Mouse (Mus musculus) MEL-GATA-1-ER (cell line): ENCODE data around the gene Dnm2.
"Not testable (repeated sequence)": the region's sequence is repeated elsewhere in the genome, so short reads cannot be mapped to it uniquely, and the experiment has no call there.

Experiments used
- DNase-seq: peaks from one replicate; pipeline ENCODE4 v3.0.0-alpha.2; 2012; ENCODE audit warnings: low read depth; ENCODE audit errors: extremely low read depth

Dnm2 gene

DNA sequence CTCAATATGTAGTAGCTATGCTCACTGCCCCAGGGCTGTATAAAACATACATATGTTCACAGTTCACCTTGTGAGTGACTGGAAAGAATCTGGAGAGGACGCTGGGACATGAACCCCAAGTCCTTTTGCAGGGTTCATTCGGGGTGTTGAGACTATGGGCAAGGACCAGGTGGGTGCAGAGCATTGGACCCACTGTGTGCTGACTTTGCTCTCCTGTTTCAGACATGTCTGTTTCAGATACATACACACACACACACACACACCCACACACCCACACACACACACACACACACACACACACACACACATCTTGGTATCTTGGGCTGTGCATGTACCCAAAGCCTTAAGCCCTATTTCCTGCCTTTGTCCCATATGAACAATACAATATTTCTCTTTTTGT is 117.3 kb downstream of the Dnm2 start:
- not testable (repeated sequence) for DNase-seq

DNA sequence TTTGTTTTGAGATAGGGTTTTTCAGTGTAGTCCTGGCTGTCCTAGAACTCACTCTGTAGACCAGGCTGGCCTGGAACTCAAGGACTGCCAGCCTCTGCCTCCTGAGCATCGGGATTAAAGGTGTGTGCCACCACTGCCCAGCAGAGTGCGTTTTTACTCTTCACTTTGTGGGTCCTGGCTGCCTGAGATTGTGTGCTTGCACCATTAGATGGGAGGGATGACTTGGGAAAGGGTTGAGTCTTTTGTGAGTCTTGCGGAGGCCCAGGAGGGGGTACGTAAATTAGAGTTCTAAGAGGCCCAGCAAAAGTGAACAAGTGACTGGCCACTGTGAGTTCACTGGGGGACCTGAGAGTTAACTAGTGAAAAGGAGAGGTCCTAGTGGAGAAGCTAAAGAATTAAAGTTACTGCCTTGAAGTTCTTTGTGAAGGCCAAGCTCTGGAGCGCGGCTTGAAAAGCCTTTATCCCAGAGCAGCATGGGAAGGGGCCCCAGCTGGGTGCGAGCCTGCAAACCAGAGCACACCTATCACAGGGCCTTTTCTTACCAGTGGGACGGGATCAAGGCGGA is 120.7 kb downstream of the Dnm2 start:
- no peak for DNase-seq

DNA sequence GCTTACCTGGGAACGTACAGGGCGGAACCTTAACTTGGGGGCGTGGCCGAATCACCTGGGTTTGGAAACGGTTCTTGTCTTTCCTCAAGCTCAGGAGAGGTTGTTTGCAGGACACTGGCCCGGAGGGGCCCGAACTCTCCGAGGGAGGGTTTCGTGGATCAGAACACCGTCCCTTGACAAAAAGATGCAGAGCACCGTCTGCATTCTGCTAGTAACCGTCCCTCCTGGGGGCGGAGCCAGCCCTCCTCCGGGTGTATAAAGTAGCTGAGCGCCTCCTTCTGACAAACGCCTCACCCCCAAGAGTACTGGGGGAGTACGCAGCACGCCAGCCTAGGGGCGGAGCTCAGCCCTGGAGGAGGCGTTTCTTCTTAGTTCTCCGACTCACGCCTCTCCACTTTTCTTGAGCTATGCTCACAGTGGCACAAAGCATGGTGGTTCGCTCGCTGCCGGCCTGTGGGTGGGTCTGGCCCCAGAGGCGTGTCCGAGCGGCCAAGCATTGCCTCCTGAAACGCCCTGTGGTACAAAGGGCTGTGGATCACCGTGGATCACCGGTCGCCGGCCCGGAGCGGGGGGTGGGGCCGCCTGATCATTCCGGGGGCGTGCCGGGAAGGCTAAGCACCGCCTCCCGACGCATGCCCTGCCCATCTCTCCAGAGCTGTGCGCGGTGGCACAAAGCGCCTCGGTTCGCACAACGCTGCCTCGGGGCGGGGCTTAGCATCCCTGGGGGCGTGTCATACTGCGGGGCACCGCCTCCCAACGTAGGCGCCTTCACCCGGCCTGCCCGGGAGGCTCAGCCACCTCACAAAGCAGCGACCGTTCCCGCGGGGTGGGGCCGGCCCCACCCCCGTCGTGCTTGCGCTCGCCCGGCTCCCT is 121.4 kb downstream of the Dnm2 start:
- peak; percentile 97 for DNase-seq

DNA sequence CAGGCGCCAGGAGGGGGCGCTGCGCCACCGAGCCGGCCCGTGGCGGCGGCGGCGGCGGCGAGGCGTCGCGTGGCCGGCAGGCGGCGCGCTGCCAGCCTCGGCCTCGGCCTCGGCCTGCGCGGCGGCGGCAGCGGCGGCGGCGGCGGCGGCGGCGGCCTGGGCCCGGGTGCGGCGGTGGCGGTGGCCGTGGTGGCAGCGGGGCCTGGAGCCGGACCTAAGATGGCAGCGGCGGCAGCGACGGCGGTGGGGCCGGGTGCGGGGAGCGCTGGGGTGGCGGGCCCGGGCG is 122.0 kb downstream of the Dnm2 start, which contains the start of gene Carm1:
Gene Carm1 (plus strand): TSS at position 106 of the 286 bp plus-strand sequence.
- DNase-seq, result no peak

DNA sequence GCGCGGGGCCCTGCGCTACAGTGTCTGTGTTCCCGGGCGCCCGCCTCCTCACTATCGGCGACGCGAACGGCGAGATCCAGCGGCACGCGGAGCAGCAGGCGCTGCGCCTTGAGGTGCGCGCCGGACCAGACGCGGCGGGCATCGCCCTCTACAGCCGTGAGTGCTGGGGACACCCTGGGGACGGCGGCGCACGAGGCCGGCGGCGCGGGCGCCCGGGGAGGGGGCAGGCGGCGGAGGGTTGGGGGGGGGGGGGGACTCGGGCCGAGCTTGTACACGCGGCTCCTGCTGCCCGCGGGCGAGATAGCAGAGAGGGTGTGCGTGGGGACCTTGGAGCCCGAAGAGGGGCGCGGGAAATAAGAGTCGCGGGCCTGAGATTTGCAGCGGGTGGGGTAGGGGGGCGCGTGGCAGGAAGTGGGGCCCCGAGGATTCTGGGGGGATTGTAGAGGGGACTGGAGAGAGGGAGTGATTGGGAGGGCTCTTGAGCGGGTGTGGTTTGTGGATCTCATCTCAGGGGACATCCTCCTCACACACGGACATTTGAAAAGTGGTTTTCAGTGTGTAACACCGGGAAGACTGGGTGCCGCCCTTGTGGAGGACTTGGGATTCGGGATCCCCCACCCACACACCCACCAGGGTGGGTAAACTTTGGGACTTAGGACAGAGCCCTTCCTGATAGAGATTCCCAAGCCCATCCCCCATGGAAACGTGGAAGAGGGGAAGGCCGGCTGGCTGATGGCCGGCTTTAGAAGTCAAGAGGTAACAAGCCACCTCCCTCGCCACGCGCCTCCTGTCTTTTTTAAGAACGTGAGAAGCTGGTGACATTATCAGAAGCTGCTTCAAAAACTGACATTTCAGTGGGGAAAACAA is 122.6 kb downstream of the Dnm2 start:
- DNase-seq, result no peak

DNA sequence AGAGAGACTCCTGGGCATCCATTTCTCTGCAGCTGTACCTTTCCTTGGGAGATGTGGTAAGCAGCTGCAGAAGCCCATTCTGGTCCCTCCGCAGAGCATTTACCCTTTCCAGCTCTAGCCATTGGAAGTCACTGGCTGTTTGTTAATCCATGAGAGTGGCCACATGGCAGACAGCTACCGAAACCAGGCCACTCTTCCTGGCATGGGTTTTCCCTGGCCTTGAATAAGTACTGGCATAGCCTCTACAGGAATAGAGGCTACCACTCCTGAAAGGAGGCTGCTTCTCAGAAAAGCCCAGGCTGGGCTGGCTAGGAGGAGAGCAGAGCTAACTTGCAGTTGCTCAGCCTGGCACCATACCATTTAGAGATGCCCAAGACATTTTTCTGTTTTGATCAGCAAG is 126.3 kb downstream of the Dnm2 start:
- no peak for DNase-seq

DNA sequence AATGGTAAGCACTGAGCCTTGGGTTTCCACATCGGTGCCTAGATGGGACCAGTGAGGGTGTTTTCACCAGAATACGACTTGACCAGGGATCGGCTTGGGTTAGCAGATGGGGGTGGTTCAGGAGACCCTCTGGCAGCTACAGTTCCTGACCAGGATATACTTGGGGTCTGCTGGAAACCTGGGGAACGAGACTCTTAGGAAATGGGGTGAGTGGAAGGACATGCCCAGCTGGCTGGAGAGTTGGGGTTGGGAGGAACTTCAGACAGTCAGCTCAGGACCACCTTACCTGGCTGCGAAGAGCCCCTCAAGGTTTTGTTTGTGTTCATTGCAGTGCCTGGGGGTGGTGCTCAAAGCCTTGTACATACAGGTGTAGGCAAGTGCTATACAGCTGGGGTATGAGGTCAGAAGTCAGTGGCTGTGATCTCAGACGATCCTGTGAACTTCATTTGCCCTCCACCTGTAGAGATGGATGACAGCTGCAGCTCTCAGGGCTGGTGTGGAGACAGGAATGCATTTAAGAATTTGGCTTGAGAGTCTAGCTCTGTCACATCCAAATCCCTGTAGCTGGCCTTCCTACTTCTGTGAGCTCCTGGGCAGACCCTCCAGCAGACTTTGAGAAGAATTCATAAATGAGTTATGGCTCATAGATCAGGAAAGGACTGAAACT is 129.0 kb downstream of the Dnm2 start:
- DNase-seq, result no peak

DNA sequence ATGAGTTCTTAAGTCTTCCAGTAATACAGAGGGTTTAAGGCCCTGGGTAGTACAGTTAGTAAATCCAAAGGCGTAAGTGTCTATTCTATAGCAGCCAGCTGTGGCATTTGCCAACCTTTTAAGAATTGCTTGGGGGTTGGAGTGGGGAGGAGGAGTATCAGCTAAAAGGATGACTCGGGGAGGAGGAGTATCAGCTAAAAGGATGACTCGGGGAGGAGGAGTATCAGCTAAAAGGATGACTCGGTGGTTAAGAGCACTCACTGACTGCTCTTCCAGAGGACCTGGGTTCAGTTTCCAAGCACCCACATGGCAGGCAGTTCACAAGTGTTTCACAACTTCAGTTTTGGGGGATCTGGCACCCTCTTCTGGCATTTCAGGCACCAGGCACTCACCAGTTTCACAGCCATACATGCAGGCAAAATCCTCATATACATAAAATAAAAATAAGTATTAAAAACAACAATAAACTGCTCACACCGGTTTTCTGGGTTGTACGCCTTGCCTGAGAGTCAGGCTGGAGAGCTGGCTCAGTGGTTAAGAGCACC is 130.6 kb downstream of the Dnm2 start:
- no peak for DNase-seq

DNA sequence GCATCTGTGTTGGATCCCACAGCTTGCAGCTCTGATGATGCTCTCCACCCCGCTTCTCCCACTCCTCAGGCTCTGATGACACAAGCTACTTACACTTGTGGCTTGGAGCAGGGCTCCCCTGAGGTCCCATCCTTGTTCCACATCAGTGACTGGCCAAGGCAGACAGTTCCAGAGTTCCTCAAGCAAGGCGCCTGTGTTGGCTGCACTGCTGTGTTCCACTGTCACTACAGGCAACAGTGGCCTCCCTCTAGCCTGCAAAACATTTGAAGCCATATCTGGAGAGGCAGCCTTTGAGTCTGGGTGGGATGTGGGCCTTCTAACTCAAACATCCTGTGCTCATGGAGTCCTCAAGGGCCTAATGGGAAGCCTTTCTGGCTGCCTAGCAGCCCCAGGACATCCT is 132.3 kb downstream of the Dnm2 start:
- DNase-seq, result no peak
